Mouse (Mus musculus) naive thymus-derived CD4-positive, alpha-beta T cell, adult 2 months (primary cell): Measurements from ENCODE around the gene 1600012H06Rik.
"Not testable (repeated sequence)": the region's sequence is repeated elsewhere in the genome, so short reads cannot be mapped to it uniquely, and the experiment has no call there.

Experiments used
- DNase-seq: peaks from one replicate; pipeline ENCODE4 v3.0.0-alpha.2; 2011; ENCODE audit warnings: low read depth

Gene 1600012H06Rik

GRCm38 (mm10) chr17:14943009-14943728, at the start of gene 1600012H06Rik, which contains the start of gene Wdr27:
Gene 1600012H06Rik (plus strand): TSS chr17:14943184.
Gene Wdr27 (minus strand): TSS chr17:14943158.
- DNase-seq, result peak; percentile 98

DNA sequence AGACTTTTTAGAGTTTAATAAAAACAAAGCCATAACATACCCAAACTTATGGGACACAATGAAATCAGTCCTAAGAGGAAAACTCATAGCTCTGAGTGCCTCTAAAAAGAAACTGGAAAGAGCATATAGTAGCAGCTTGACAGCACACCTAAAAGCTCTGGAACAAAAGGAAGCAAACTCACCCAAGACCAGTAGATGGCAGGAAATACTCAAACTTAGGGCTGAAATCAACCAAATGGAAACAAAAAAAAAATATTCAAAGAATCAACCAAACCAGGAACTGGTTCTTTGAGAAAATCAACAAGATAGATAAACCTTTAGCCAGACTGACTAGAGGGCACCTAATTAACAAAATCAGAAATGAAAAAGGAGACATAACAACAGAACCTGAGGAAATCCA, 47.9 kb upstream of the 1600012H06Rik start:
- peak; percentile 12 for DNase-seq

DNA sequence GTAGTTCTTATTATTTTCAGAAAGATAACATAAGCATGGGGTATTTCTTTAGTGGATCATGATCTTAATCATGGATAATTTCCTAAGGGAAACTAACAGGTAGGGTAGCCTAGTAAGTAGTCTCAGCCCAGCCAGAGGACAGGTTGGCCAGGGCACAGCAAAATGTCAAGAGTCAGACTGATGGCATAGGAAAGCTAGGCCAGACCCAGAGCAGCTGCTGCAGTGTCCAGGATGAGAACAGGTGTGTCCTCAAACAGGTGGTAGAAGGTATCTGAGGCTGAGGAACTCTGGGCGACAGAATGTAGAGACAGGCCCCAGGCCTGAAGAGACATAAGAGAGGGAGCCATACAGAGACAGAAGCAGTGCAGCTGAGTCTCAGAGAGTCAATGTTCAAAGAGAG, 44.0 kb upstream of the 1600012H06Rik start:
- DNase-seq, result no peak

DNA sequence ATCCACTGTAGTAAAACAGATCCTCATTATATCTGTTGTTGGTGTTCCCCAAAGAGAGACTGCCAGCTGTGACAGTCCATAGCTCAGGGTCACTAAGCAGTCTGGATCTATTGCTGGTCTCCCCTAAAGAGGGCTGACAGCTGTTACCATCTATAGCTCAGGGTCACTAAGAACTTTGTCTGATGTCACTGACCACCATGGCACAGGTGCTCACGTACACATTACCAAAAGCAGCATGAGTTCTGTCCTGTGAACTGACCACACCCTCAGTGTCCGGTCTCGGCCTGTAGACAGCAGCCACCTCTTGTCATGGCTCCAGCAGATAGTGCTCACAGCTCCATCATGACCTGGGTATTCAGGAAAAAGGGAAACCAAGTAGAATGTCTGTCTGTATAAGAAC, 39.8 kb upstream of the 1600012H06Rik start:
- no peak for DNase-seq

GRCm38 (mm10) chr17:14904206-14904605, 38.8 kb upstream of the 1600012H06Rik start:
- DNase-seq, result no peak

- DNase-seq, result peak; percentile 78
Observed at GRCm38 (mm10) chr17:14904637-14905265, 38.2 kb upstream of the 1600012H06Rik start.

- DNase-seq, result no peak
Observed at GRCm38 (mm10) chr17:14906611-14907010, 36.4 kb upstream of the 1600012H06Rik start.

GRCm38 (mm10) chr17:14907136-14907535, 35.8 kb upstream of the 1600012H06Rik start:
- peak; percentile 32 for DNase-seq

DNA sequence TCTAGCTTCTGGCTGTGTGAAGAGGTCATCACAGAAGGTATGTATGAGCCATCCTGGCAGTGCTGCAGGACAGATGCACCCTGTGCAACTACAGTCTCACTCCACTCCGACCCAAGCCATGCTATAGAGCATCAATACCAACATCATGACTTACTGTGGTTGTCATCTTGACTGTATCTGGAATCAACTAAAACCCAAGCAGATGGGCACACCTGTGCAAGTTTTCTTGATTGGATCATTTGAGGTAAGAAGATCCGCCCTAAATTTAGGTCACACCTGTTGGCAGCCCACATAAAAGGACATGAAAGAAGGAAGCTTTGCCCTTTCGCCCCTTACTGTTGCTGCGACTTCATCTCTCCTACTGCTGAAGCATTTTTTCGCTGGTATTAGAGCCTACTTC, 33.7 kb upstream of the 1600012H06Rik start:
- no peak for DNase-seq

DNA sequence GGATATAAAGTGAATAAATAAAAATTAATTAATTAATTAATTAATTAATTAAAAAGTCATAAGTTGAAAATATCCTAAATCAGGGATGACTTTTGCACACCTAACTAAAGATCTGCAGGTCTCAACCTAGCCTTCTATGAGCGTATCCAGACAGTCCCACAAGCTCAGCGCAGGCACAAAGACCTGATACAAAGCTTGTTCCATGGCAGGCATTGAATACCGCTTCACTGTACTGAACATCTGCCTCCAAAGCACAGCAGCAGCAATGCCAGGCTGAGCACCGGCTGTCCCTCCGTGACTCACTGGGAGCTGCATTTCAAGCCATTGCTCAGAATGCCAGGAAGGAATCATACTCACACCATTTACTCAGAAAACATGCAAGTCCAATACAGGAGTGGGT, 32.2 kb upstream of the 1600012H06Rik start:
- no peak for DNase-seq

GRCm38 (mm10) chr17:14912420-14912819, 30.6 kb upstream of the 1600012H06Rik start:
- peak; percentile 16 for DNase-seq

GRCm38 (mm10) chr17:14912981-14913380, 30.0 kb upstream of the 1600012H06Rik start:
- DNase-seq, result no peak

DNA sequence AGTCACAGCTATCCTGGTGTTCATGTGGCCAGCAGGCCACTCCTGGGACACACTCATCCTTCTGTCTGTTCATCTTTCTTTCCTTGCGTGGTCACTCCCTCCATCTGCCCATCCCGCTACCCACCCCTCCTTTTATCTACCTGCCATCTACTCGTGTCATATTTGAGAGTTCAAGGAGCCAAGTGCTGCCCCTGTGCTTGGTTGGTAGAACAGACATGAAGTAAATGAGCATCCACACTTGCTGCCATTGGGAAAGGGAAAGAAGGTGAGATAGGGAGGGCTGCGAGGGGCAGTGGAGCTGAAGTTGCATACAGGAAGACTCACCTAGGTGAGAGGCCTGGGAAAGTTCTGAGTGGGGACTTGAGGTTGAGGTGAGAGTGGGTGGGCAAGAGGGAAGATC, 28.6 kb upstream of the 1600012H06Rik start:
- DNase-seq, result no peak

DNA sequence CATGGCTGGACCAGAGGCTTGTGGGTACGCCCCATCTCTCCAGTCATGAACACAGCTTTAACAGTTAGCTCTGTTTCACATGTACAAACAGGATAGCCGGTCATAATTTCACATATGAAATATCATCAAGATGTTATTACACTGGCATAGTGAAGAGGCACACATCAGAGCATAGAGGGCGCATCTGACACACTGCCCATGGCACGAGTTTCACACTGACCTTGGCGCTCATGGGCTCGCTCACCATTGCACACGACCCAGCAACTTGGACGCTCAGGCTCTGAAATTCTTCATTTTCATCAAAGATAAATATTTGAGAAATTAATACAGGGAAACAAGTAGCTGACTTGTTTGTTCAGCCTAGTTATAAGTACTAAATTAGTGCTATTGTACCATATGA, 25.1 kb upstream of the 1600012H06Rik start:
- DNase-seq, result no peak

DNA sequence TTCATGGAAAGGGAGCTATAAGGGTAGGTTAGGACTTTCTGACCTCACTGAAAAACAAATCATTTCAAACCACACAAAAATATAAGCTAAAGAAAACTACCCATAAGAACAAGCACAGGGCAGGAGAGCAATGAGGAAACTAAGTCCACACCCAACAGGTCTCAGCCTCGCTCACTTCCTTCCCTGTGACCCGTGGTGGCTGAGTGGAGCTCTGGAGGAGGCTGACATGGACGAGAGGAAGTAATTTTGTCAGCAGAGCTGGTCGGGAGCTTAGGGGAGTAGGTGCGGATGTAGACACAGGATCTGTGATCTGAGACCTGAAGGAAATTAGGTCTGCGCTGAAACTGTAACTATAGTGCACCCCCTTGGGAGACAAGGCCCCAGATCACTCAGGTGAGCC, 21.4 kb upstream of the 1600012H06Rik start:
- no peak for DNase-seq

DNA sequence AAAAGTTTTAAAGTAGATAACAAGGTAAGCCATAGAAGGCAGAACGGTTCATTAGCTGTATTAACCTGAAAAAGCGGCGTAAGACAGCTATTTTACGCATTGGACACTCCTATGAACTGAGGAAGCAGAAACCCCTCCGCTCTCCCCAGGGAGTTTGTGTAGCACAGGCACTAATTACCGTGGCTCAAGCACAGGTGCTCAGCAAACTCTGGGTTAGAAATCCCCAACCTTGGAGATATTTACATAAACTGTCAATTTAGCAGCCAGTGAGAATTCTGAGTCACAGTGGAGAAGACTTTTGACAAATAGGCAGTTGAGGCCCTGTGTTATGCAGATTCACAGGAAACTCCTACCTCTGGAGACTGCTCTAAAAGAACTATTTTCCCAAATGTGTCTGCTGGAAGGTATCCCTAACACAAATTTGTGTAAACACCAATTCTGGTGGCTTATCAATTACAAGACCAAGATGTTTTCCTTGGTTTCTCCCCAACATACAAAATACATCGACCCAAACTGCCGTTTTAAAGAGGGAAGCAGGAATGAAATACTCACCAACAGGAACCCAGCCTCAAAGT, 15.3 kb upstream of the 1600012H06Rik start:
- no peak for DNase-seq

DNA sequence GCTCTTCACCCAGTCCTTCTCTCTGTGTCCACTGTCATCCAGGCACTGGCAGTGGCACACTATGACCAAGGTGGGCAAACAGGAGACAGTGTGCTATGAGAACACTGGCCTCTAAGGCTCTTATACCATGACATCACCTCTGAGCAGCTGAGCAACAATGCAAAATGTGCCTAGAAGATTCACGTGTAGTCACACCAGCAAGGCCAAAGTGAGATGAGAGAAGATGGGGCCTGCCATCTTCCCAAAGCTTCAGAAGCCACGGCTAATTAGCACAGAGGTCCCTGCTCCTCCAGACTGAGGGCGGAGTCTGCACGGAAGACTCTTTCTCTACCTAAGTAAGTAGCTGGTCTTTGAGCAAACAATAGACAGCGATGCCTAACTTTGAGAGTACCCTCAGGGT, 14.4 kb upstream of the 1600012H06Rik start:
- DNase-seq, result no peak

- DNase-seq, result no peak
Observed at GRCm38 (mm10) chr17:14930697-14931096, 12.3 kb upstream of the 1600012H06Rik start.

- no peak for DNase-seq
Observed at GRCm38 (mm10) chr17:14931469-14931868, 11.5 kb upstream of the 1600012H06Rik start.

- DNase-seq, result not testable (repeated sequence)
Observed at GRCm38 (mm10) chr17:14935280-14935679, 7.7 kb upstream of the 1600012H06Rik start.

DNA sequence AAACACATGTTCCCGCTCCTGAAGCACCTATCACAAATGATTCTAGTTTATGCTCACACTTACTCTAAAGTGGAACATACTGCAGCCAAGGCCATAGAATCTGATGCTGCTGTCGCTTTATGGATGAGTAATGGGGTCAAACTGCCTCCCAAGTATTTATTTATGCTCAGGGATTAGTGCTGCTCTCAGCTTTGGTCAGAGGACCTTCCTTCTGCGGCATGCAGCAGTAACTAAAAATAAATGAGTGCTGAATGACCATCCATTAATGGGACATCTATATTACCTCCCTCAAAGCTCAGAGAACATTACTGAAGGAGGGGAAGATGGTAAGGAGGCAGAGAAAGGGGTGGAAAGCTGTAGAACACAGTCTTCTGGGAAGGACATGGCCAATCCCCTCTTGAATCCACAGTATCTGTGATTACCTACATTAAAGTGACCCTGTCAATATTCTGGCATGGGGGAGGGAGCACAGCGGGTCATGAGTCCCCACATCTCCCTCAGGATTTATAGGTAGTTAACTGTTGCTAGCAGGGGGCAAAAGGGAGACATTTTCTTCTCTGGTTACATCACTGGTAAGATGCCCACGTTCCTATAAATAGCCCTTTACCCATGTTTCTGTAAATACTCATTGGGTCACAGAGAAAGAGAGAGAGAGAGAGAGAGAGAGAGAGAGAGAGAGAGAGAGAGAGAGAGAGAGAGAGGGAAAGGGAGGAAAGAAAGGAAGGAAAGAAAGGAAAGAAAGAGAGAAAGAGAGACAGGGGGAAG, 7.0 kb upstream of the 1600012H06Rik start:
- DNase-seq, result no peak

DNA sequence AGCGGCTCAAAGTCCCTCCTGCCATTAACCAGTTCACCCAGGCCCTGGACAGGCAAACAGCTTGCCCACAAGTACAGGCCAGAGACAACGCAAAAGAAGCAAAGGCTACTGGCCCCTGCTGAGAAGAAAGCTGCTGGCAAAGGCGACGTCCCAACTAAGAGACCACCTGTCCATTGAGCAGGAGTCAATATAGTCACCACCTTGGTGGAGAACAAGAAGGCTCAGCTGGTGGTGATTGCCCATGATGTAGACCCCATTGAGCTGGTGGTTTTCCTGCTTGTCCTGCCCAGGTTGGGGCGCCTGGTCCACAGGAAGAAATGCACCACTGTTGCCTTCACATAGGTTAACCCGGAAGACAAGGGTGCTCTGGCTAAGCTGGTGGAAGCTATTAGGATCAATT, 803 bp upstream of the 1600012H06Rik start:
- DNase-seq, result not testable (repeated sequence)

GRCm38 (mm10) chr17:14943729-14944059, 710 bp downstream of the 1600012H06Rik start:
- no peak for DNase-seq
